Mouse (Mus musculus) skeletal muscle tissue, postnatal 0 days (tissue): ENCODE results near the gene Cct4. TPM values are rescaled to one million over a fixed set of nuclear protein-coding genes. Genes with fewer than 3 reads are reported as not detected.

Source experiments
- polyA plus RNA-seq: library from polyadenylated mRNA; unstranded; fragments of >200 nt; fragmentation: Nextera tagmentation; extraction: Ambion mirVana; gene quantifications from 2 replicates; pipeline ENCODE4 v1.2.1, GENCODE M21; 2015

Cct4 gene
- polyA plus RNA-seq, result 148 and 150 TPM in 2 replicates

DNA sequence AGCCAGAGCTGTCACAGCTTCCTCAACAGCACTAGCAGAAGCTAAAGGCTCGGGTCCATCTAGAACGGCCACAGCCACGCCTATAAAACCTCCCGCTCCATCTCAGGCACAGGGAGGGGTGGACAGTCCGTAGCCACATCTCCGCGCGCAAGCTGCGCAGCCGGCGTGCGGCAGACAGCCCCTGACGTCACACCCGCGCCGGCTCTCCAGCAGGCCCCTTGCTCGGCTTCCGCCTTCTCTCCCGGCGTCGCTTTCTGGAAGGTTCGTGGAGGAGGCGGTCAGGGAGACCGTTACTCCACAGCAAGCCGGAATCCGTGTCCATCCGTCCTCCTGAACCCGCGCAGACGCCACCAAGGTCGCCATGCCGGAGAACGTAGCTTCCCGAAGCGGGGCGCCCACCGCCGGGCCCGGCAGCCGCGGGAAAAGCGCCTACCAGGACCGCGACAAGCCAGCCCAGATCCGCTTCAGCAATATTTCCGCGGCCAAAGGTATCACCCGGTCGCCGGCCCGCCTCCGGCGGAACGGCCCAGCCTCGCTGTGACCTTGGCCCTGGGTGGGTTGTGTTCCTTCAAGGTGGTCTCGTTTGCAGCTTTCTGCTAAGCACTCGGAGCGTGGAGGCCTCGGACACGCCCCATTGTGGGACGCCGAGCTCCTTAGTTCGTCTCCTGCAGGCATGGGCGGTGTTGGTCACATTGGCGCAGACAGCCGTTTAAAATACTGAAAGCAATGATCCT lies at the start of gene Cct4:
TSS of gene Cct4 (plus strand) at position 127 of the 734 bp plus-strand sequence.

DNA sequence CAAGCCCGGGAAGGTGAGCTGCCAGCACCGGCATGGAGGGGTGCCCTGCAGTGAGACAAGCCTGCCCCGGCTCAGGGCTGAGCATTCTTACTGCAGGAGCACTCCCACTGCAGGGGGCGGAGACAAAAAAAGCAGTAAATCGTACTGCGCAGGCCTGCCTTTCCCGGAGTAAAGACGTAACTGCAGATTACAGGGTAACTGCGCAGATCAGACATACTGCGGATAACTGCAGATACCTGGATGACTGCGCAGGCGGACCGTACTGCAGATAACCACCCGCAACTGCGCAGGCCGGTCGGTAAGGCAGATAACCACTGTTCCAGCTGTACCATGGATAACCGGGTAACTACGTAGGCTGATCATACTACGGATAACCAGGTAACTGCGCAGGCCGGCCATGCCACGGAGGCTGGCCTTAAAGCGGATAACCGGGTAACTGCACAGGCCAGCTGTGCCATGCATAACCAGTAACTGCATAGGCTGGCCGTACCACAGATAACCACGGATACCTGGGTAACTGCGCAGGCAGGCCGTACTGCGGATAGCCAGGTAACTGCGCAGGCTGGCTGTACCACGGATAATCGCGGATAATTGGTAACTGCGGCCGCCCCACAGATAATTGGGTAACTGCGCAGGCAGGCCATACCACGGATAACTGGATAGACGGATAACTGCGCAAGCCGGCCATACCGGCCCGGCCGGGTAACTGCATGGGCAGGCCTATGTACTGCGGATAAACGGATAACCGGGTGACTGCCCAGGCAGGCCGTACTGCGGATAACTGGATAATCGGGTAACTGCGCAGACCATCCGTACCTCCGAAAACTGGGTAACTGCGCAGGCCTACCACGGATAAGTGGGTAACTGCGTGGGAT lies 18.2 kb upstream of the Cct4 start, which contains the start of gene Zrsr1:
TSS of gene Zrsr1 (plus strand) at position 171 of the 875 bp plus-strand sequence.

DNA sequence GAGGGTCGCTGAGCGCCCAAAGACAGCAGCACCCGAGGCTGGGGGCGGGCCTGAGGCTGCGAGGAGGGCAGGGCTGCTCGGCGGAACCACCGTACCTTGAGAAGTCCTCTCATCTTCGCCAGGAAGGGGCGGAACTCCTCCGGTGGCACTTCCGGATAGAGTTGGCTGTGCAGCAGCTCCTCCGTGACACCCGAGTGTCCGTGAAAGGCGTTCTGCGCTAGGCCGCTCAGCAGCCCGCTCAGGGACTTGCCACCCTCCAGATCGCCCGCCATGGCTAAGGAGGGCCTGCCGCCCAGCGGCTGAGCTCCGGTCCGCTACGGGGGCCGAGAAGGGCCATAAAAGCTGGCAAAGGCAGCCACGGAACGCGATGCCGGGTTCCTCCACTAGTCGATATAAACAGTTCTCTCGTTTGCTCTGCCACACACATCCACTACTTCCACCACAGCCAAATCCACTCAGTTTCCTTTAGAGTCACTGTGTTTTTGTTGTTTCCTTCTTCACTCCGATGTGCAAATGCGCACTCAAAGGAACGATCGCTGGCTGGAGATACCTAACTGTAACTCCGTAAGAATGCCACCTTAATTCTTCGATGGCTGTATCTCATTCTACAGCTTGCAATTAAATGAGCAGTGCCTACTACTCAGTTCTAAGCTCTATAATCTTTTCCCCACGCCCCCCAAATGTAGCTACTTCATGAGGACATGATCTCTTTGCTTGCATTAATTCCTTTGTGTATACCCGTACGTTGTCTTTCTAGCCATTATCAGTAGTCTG lies 8.1 kb upstream of the Cct4 start, which contains the start of the genes Gm28048 and Commd1:
TSS of gene Gm28048 (minus strand) at position 107 of the 774 bp plus-strand sequence.
TSS of gene Commd1 (minus strand) at position 399 of the 774 bp plus-strand sequence.

DNA sequence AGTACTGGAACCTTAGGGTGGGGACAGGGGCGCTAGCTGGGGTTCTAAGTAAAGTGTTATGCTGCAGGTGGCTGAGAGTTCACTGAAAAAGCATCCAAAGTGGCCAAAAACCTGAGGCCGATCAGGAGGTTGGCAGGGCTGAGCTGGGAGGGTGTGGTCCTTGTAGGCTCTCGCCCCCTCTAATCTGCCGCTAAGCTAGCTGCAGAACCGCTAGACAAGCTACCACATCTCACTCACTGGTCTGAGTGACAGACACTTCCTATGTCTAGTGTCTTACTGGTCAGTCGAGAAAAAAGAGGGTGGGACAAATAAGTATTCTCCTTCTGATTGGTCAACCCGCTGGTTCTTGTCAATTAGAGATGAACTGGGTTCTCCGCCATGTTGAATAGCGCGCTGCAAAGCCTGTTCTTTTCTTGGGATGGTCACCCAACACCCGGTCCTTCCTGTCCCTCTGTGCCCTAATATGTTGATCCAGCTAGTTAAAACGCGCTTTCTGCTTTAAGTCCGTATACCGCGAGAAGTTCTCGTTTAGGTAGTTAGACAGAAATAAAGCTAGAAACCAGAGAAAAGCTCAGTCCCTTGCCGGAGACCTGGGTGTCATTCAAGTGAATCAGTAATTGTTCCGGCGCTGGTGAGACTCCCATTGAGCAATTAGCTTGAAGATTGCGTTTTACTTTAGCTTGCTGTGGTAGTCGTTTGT lies 17.3 kb downstream of the Cct4 start, which contains the start of gene Fam161a:
TSS of gene Fam161a (plus strand) at position 51 of the 700 bp plus-strand sequence.

Other genes starting within 250 kb of the Cct4 start
- gene B3gnt2, start 129.6 kb upstream of the Cct4 start, polyA plus RNA-seq, result 2.2 and 4.4 TPM in 2 replicates
- 2.0 and 3.1 TPM in 2 replicates for gene Zrsr1, start 18.5 kb upstream of the Cct4 start, polyA plus RNA-seq
- gene Gm28048, start 8.4 kb upstream of the Cct4 start, polyA plus RNA-seq, result 3.6 and 4.1 TPM in 2 replicates
- gene Commd1, start 8.1 kb upstream of the Cct4 start, polyA plus RNA-seq, result 298 and 316 TPM in 2 replicates
- gene Fam161a, start 17.0 kb downstream of the Cct4 start, polyA plus RNA-seq, result 2.1 and 2.6 TPM in 2 replicates